Mouse (Mus musculus): ENCODE measurements around the gene Zswim1. TPM values are rescaled to one million over a fixed set of nuclear protein-coding genes. Genes with fewer than 3 reads are reported as not detected.

Gene Zswim1
- total and polyA plus RNA-seq, 3 experiments, result 8.2 to 17.4 TPM; not detected in 1

- no peak for DNase-seq (ENCODE audit: low read depth, low spot score)
- TF ChIP-seq ETS1 (IDR thresholded peaks at IDR 0.05; ENCODE audit: low read depth, low read length) (no peak), MAX (IDR thresholded peaks at IDR 0.05; ENCODE audit: low read length) (no peak), JUND (IDR thresholded peaks at IDR 0.05; ENCODE audit: low read depth, low read length) (no peak), GABPA (IDR thresholded peaks at IDR 0.05; ENCODE audit: low read depth, low read length) (no peak), KAT2A (conservative IDR thresholded peaks at IDR 0.05; ENCODE audit: low read depth, low read length) (no peak), EP300 (IDR thresholded peaks at IDR 0.05; ENCODE audit: low read depth in 1 of 2, low read length in 2 of 2) (no peak), ZKSCAN1 (IDR thresholded peaks at IDR 0.05; ENCODE audit: low read depth, low read length) (no peak), ELF1 (IDR thresholded peaks at IDR 0.05; ENCODE audit: low read depth, low read length) (no peak), CTCF (IDR thresholded peaks at IDR 0.05 in 2 of 3, conservative IDR thresholded peaks at IDR 0.05 in 1 of 3; ENCODE audit: control insufficient read depth in 1 of 3, insufficient read depth in 1 of 3, low read depth in 2 of 3, low read length in 3 of 3, poor library complexity in 1 of 3, severe bottlenecking in 1 of 3) (no peak), POLR2A (IDR thresholded peaks at IDR 0.05; ENCODE audit: control insufficient read depth in 1 of 2, insufficient read depth in 1 of 2, low read depth in 1 of 2, low read length in 2 of 2, poor library complexity in 1 of 2) (no peak), MAFK (IDR thresholded peaks at IDR 0.05; ENCODE audit: borderline replicate concordance, low read depth, low read length) (no peak), POLR2AphosphoS2 (IDR thresholded peaks at IDR 0.05; ENCODE audit: low read length) (no peak), USF2 (IDR thresholded peaks at IDR 0.05; ENCODE audit: borderline replicate concordance in 1 of 2, insufficient read depth in 1 of 2, low read depth in 1 of 2, low read length in 2 of 2) (no peak), TCF12 (IDR thresholded peaks at IDR 0.05; ENCODE audit: low read depth, low read length) (no peak), CHD2 (IDR thresholded peaks at IDR 0.05; ENCODE audit: low read length) (no peak), ZC3H11A (IDR thresholded peaks at IDR 0.05; ENCODE audit: low read depth, low read length) (no peak), USF1 (IDR thresholded peaks at IDR 0.05; ENCODE audit: low read depth, low read length) (no peak), MXI1 (IDR thresholded peaks at IDR 0.05; ENCODE audit: low read depth, low read length) (no peak)
- Histone ChIP-seq H3K27ac (ENCODE audit: control insufficient read depth, low read depth, low read length) (no peak overlapping the region), H3K9ac (ENCODE audit: control insufficient read depth, low read depth, low read length, poor library complexity, severe bottlenecking) (no peak overlapping the region), H3K4me1 (ENCODE audit: control insufficient read depth in 1 of 2, insufficient read depth in 2 of 2, low read length in 2 of 2) (peaks cover 3 to 9% of the 10 kb centered on the region in 2 experiments; a peak in 3 of 4 replicates), H3K9me3 (replicated peaks; ENCODE audit: insufficient read depth, low read length) (no peaks in the 10 kb centered on the region), H3K27me3 (ENCODE audit: control insufficient read depth in 1 of 2, insufficient read depth in 2 of 2, low read length in 2 of 2) (no peaks in the 10 kb centered on the region), H3K79me2 (ENCODE audit: control insufficient read depth, insufficient read depth, low read length, poor library complexity) (no peaks in the 10 kb centered on the region; the same call in 1 of the 2 replicates), H3K36me3 (ENCODE audit: control insufficient read depth in 1 of 2, insufficient read depth in 2 of 2, low read length in 2 of 2) (peaks cover 0 to 5% of the 10 kb centered on the region in 2 experiments; a peak in 1 of 4 replicates), H3K4me3 (ENCODE audit: control insufficient read depth in 1 of 2, insufficient read depth in 1 of 2, low read depth in 2 of 2, low read length in 2 of 2) (no peak overlapping the region)
Observed at GRCm38 (mm10) chr2:164787779-164788178, 34.7 kb upstream of the Zswim1 start.

GRCm38 (mm10) chr2:164788411-164788810 lies 34.1 kb upstream of the Zswim1 start:
- Histone ChIP-seq H3K27me3 (ENCODE audit: control insufficient read depth in 1 of 2, insufficient read depth in 2 of 2, low read length in 2 of 2) (no peaks in the 10 kb centered on the region), H3K27ac (ENCODE audit: control insufficient read depth, low read depth, low read length) (no peak overlapping the region), H3K4me3 (ENCODE audit: control insufficient read depth in 1 of 2, insufficient read depth in 1 of 2, low read depth in 2 of 2, low read length in 2 of 2) (no peak overlapping the region), H3K9me3 (replicated peaks; ENCODE audit: insufficient read depth, low read length) (no peaks in the 10 kb centered on the region), H3K79me2 (ENCODE audit: control insufficient read depth, insufficient read depth, low read length, poor library complexity) (no peaks in the 10 kb centered on the region; the same call in 1 of the 2 replicates), H3K36me3 (ENCODE audit: control insufficient read depth in 1 of 2, insufficient read depth in 2 of 2, low read length in 2 of 2) (peaks cover 0 to 5% of the 10 kb centered on the region in 2 experiments; a peak in 1 of 4 replicates), H3K9ac (ENCODE audit: control insufficient read depth, low read depth, low read length, poor library complexity, severe bottlenecking) (no peak overlapping the region), H3K4me1 (ENCODE audit: control insufficient read depth in 1 of 2, insufficient read depth in 2 of 2, low read length in 2 of 2) (peaks cover 3 to 9% of the 10 kb centered on the region in 2 experiments; a peak in 3 of 4 replicates)
- no peak for DNase-seq (ENCODE audit: low read depth, low spot score)
- TF ChIP-seq E2F4 (IDR thresholded peaks at IDR 0.05; ENCODE audit: borderline replicate concordance, low read depth, low read length) (no peak), MYB (IDR thresholded peaks at IDR 0.05; ENCODE audit: low read depth, low read length) (no peak), RAD21 (IDR thresholded peaks at IDR 0.05; ENCODE audit: low read depth, low read length) (no peak)
